Mouse (Mus musculus) heart, embryonic 12.5 days (tissue): ENCODE data around the gene Sys1. TPM values are rescaled to one million over a fixed set of nuclear protein-coding genes. Genes with fewer than 3 reads are reported as not detected.

ENCODE experiments used
- ATAC-seq: fragments of 200-750 bp; cut with Nextera tagmentation; 2 replicates; pipeline ENCODE4 v1.8.0; 2017; ENCODE audit warnings: moderate TSS enrichment, moderate library complexity; ENCODE audit not compliant: insufficient number of reproducible peaks, low FRiP score
- H3K27ac ChIP-seq: fragments of 300-500 bp; sonication (generic); 2 replicates; pipeline ENCODE4 v1.5.1; 2016; ENCODE audit warnings: mild to moderate bottlenecking, moderate library complexity; ENCODE audit not compliant: poor library complexity, severe bottlenecking
- H3K27me3 ChIP-seq: fragments of 300-500 bp; sonication (generic); replicated peaks from 2 replicates; pipeline ENCODE4 v1.6.1; 2016; ENCODE audit warnings: mild to moderate bottlenecking, moderate library complexity
- H3K36me3 ChIP-seq: fragments of 300-500 bp; sonication (generic); 2 replicates; pipeline ENCODE4 v1.6.1; 2016; ENCODE audit warnings: mild to moderate bottlenecking, moderate library complexity
- H3K4me1 ChIP-seq: fragments of 300-500 bp; sonication (generic); replicated peaks from 2 replicates; pipeline ENCODE4 v1.6.1; 2016; ENCODE audit warnings: mild to moderate bottlenecking
- H3K4me2 ChIP-seq: fragments of 300-500 bp; sonication (generic); 2 replicates; pipeline ENCODE4 v1.6.1; 2016; ENCODE audit warnings: mild to moderate bottlenecking, moderate library complexity
- H3K4me3 ChIP-seq: fragments of 300-500 bp; sonication (generic); 2 replicates; pipeline ENCODE4 v1.5.1; 2016; ENCODE audit warnings: mild to moderate bottlenecking
- H3K9ac ChIP-seq: fragments of 300-500 bp; sonication (generic); 2 replicates; pipeline ENCODE4 v1.6.1; 2016; ENCODE audit warnings: mild to moderate bottlenecking, moderate library complexity
- H3K9me3 ChIP-seq: fragments of 300-500 bp; sonication (generic); replicated peaks from 2 replicates; pipeline ENCODE4 v1.6.1; 2016; ENCODE audit warnings: mild to moderate bottlenecking, moderate library complexity
- WGBS: fragments of 180-500 bp; shearing (Covaris S2); methylation state at CpG from one replicate; pipeline ENCODE4 v1.1.7; 2016; 5-methylcytosine and 5-hydroxymethylcytosine counted together
- polyA plus RNA-seq: library from polyadenylated mRNA; unstranded; fragments of >200 nt; fragmentation: Nextera tagmentation; extraction: Ambion mirVana; gene quantifications from 2 replicates; pipeline ENCODE4 v1.2.1, GENCODE M21; 2016

The Sys1 gene
- polyA plus RNA-seq, 1 experiment from 2014 or later: 36.4 TPM

- peaks cover 13% of the 10 kb centered on the region for H3K27me3 ChIP-seq
- H3K36me3 ChIP-seq: no peaks in the 10 kb centered on the region
- peaks cover 6% of the 10 kb centered on the region for H3K9me3 ChIP-seq
- H3K4me2 ChIP-seq: no peak overlapping the region
- no peak overlapping the region for H3K4me3 ChIP-seq
- H3K9ac ChIP-seq: no peak overlapping the region
- ATAC-seq: no peak
- WGBS: 27% methylated on average over 10 of the region's 10 CpGs
- peaks cover 9% of the 10 kb centered on the region for H3K4me1 ChIP-seq
- peak overlapping the region; percentile 22; the same call in 1 of the 2 replicates for H3K27ac ChIP-seq
Measured at GRCm38 (mm10) chr2:164517485-164518221, 60.9 kb downstream of the Sys1 start.

GRCm38 (mm10) chr2:164518266-164519170, 61.8 kb downstream of the Sys1 start:
- Histone ChIP-seq H3K36me3 (no peaks in the 10 kb centered on the region), H3K4me2 (no peak overlapping the region), H3K4me3 (no peak overlapping the region), H3K27ac (peak overlapping the region; percentile 22; the same call in 1 of the 2 replicates), H3K27me3 (peaks cover 17% of the 10 kb centered on the region), H3K9me3 (peaks cover 6% of the 10 kb centered on the region), H3K9ac (no peak overlapping the region), H3K4me1 (peaks cover 9% of the 10 kb centered on the region; the same call in 1 of the 2 replicates)
- no peak for ATAC-seq
- 38% methylated on average over 11 of the region's 11 CpGs for WGBS

- no peak overlapping the region for H3K9ac ChIP-seq
- H3K36me3 ChIP-seq: no peaks in the 10 kb centered on the region
- peaks cover 6% of the 10 kb centered on the region for H3K9me3 ChIP-seq
- H3K27me3 ChIP-seq: peaks cover 19% of the 10 kb centered on the region
- peaks cover 9% of the 10 kb centered on the region; the same call in 1 of the 2 replicates for H3K4me1 ChIP-seq
- no peak overlapping the region for H3K4me3 ChIP-seq
- H3K4me2 ChIP-seq: no peak overlapping the region
- ATAC-seq: no peak
- WGBS: 78% methylated on average over 6 of the region's 6 CpGs
- no peak overlapping the region for H3K27ac ChIP-seq
Measured at GRCm38 (mm10) chr2:164519171-164519526, 62.4 kb downstream of the Sys1 start.

- peaks cover 13% of the 10 kb centered on the region for H3K9me3 ChIP-seq
- 9% methylated on average over 3 of the region's 3 CpGs for WGBS
- no peaks in the 10 kb centered on the region for H3K36me3 ChIP-seq
- no peak overlapping the region for H3K27ac ChIP-seq
- no peak overlapping the region for H3K4me3 ChIP-seq
- ATAC-seq: no peak
- H3K4me1 ChIP-seq: peaks cover 9% of the 10 kb centered on the region; the same call in 1 of the 2 replicates
- H3K27me3 ChIP-seq: peaks cover 19% of the 10 kb centered on the region
- no peak overlapping the region for H3K9ac ChIP-seq
- no peak overlapping the region for H3K4me2 ChIP-seq
Measured at GRCm38 (mm10) chr2:164520782-164521181, 64.0 kb downstream of the Sys1 start.

GRCm38 (mm10) chr2:164521841-164522240, 65.1 kb downstream of the Sys1 start:
- Histone ChIP-seq H3K9me3 (peaks cover 13% of the 10 kb centered on the region), H3K27ac (no peak overlapping the region), H3K4me2 (no peak overlapping the region), H3K9ac (no peak overlapping the region; the same call in 1 of the 2 replicates), H3K36me3 (no peaks in the 10 kb centered on the region), H3K4me1 (peaks cover 9% of the 10 kb centered on the region; the same call in 1 of the 2 replicates), H3K27me3 (peaks cover 19% of the 10 kb centered on the region), H3K4me3 (no peak overlapping the region)
- ATAC-seq: no peak
- 9% methylated on average over 11 of the region's 11 CpGs for WGBS

GRCm38 (mm10) chr2:164522280-164522679, 65.5 kb downstream of the Sys1 start:
- Histone ChIP-seq H3K9ac (no peak overlapping the region; the same call in 1 of the 2 replicates), H3K4me2 (no peak overlapping the region), H3K36me3 (no peaks in the 10 kb centered on the region), H3K27ac (no peak overlapping the region), H3K4me1 (peaks cover 9% of the 10 kb centered on the region; the same call in 1 of the 2 replicates), H3K27me3 (peaks cover 19% of the 10 kb centered on the region), H3K9me3 (peaks cover 13% of the 10 kb centered on the region), H3K4me3 (no peak overlapping the region)
- ATAC-seq: no peak
- WGBS: 18% methylated on average over 8 of the region's 8 CpGs

- Histone ChIP-seq H3K36me3 (no peaks in the 10 kb centered on the region), H3K27ac (no peak overlapping the region), H3K27me3 (peaks cover 19% of the 10 kb centered on the region), H3K9ac (no peak overlapping the region), H3K4me3 (no peak overlapping the region), H3K9me3 (peaks cover 13% of the 10 kb centered on the region), H3K4me1 (peaks cover 5% of the 10 kb centered on the region; the same call in 1 of the 2 replicates), H3K4me2 (no peak overlapping the region)
- no peak for ATAC-seq
- 69% methylated on average over 10 of the region's 10 CpGs for WGBS
Measured at GRCm38 (mm10) chr2:164523301-164523773, 66.6 kb downstream of the Sys1 start.

- H3K27me3 ChIP-seq: peaks cover 7% of the 10 kb centered on the region
- no peak overlapping the region for H3K9ac ChIP-seq
- peaks cover 13% of the 10 kb centered on the region for H3K9me3 ChIP-seq
- no peaks in the 10 kb centered on the region for H3K36me3 ChIP-seq
- no peak for ATAC-seq
- H3K27ac ChIP-seq: no peak overlapping the region
- WGBS: 67% methylated on average over 5 of the region's 5 CpGs
- no peak overlapping the region for H3K4me2 ChIP-seq
- no peaks in the 10 kb centered on the region for H3K4me1 ChIP-seq
- H3K4me3 ChIP-seq: no peak overlapping the region
Measured at GRCm38 (mm10) chr2:164528557-164528956, 71.8 kb downstream of the Sys1 start.

Other genes with a start within 250 kb of the Sys1 start
- not detected in 2 replicates for gene Wfdc15b, start 235.3 kb upstream of the Sys1 start, polyA plus RNA-seq
- gene Svs2, start 218.5 kb upstream of the Sys1 start, polyA plus RNA-seq: not detected in 2 replicates
- gene Svs3b, start 200.3 kb upstream of the Sys1 start, polyA plus RNA-seq: not detected in 2 replicates
- gene Svs4, start 178.5 kb upstream of the Sys1 start, polyA plus RNA-seq: not detected in 2 replicates
- not detected in 2 replicates for gene Svs3a, start 167.7 kb upstream of the Sys1 start, polyA plus RNA-seq
- not detected in 2 replicates for gene Svs6, start 140.2 kb upstream of the Sys1 start, polyA plus RNA-seq
- gene Svs5, start 124.2 kb upstream of the Sys1 start, polyA plus RNA-seq: not detected in 2 replicates
- 0.44 and 1.2 TPM in 2 replicates for gene Slpi, start 67.9 kb upstream of the Sys1 start, polyA plus RNA-seq
- 0.19 and 0.28 TPM in 2 replicates for gene Rbpjl, start 53.8 kb upstream of the Sys1 start, polyA plus RNA-seq
- gene Matn4, start 51.8 kb upstream of the Sys1 start, polyA plus RNA-seq: 6.2 and 6.4 TPM in 2 replicates
- 40.1 and 40.6 TPM in 2 replicates for gene Sdc4, start 13.1 kb upstream of the Sys1 start, polyA plus RNA-seq
- gene Gm20458, start 4.0 kb downstream of the Sys1 start, polyA plus RNA-seq: 11.8 and 16.9 TPM in 2 replicates
- gene Trp53tg5, start 16.8 kb downstream of the Sys1 start, polyA plus RNA-seq: 0.19 TPM in 1 of 2 replicates, not detected in the other
- gene Dbndd2, start 29.1 kb downstream of the Sys1 start, polyA plus RNA-seq: 7.3 and 11.3 TPM in 2 replicates
- gene Pigt, start 40.6 kb downstream of the Sys1 start, polyA plus RNA-seq: 53.4 and 54.3 TPM in 2 replicates
- 3.1 and 3.3 TPM in 2 replicates for gene Wfdc2, start 105.4 kb downstream of the Sys1 start, polyA plus RNA-seq
- gene Spint3, start 116.5 kb downstream of the Sys1 start, polyA plus RNA-seq: not detected in 2 replicates
- gene Wfdc6a, start 128.5 kb downstream of the Sys1 start, polyA plus RNA-seq: 0.29 and 0.32 TPM in 2 replicates
- not detected in 2 replicates for gene Eppin, start 136.6 kb downstream of the Sys1 start, polyA plus RNA-seq
- not detected in 2 replicates for gene Wfdc6b, start 156.6 kb downstream of the Sys1 start, polyA plus RNA-seq
- not detected in 2 replicates for gene Wfdc8, start 156.7 kb downstream of the Sys1 start, polyA plus RNA-seq
- gene Wfdc16, start 181.8 kb downstream of the Sys1 start, polyA plus RNA-seq: not detected in 2 replicates
- not detected in 2 replicates for gene Wfdc10, start 199.1 kb downstream of the Sys1 start, polyA plus RNA-seq
- gene Wfdc9, start 199.6 kb downstream of the Sys1 start, polyA plus RNA-seq: not detected in 2 replicates
- not detected in 2 replicates for gene Wfdc11, start 217.1 kb downstream of the Sys1 start, polyA plus RNA-seq
- not detected in 2 replicates for gene Wfdc13, start 228.1 kb downstream of the Sys1 start, polyA plus RNA-seq
- 0.35 TPM in 1 of 2 replicates, not detected in the other for gene Spint4, start 241.5 kb downstream of the Sys1 start, polyA plus RNA-seq